Mouse (Mus musculus) heart, embryonic 11.5 days (tissue): ENCODE results near the gene AY074887. TPM values are rescaled to one million over a fixed set of nuclear protein-coding genes. Genes with fewer than 3 reads are reported as not detected.

ENCODE experiments used
- polyA plus RNA-seq: library from polyadenylated mRNA; unstranded; fragments of >200 nt; fragmentation: Nextera tagmentation; extraction: Ambion mirVana; gene quantifications from 2 replicates; pipeline ENCODE4 v1.2.1, GENCODE M21; 2014

Gene AY074887
- polyA plus RNA-seq, 1 experiment from 2014 or later = 0.79 TPM

Other genes with a start within 250 kb of the AY074887 start
- 124 and 128 TPM in 2 replicates for gene Wdr61, start 216.5 kb downstream of the AY074887 start, polyA plus RNA-seq
- 50.3 and 56.9 TPM in 2 replicates for gene Crabp1, start 186.2 kb downstream of the AY074887 start, polyA plus RNA-seq
- 33.4 and 38.2 TPM in 2 replicates for gene Ireb2, start 87.2 kb downstream of the AY074887 start, polyA plus RNA-seq
- gene Hykk, start 33.7 kb downstream of the AY074887 start, polyA plus RNA-seq = 2.6 and 3.7 TPM in 2 replicates
- 258 and 260 TPM in 2 replicates for gene Psma4, start 208 bp downstream of the AY074887 start, polyA plus RNA-seq
- gene Chrna5, start 29.9 kb upstream of the AY074887 start, polyA plus RNA-seq = 0.17 TPM in 1 of 2 replicates, not detected in the other
- gene Chrna3, start 75.6 kb upstream of the AY074887 start, polyA plus RNA-seq = 0.11 and 0.27 TPM in 2 replicates
- gene Chrnb4, start 97.8 kb upstream of the AY074887 start, polyA plus RNA-seq = 0.40 and 0.70 TPM in 2 replicates
- gene Ube2q2, start 197.9 kb upstream of the AY074887 start, polyA plus RNA-seq = 29.1 and 34.3 TPM in 2 replicates